Mouse (Mus musculus) megakaryocyte-erythroid progenitor cell, adult 5-6 weeks (primary cell): ENCODE measurements around the gene Cd247. TPM values are rescaled to one million over a fixed set of nuclear protein-coding genes. Genes with fewer than 3 reads are reported as not detected.
A peak's percentile ranks its signal among the peaks of the same experiment; 100 is the strongest.

Source experiments
- ATAC-seq: replicated peaks from 2 replicates; pipeline ENCODE4 v1.8.0; 2016; ENCODE audit warnings: mild to moderate bottlenecking, inconsistent platforms; ENCODE audit not compliant: severe bottlenecking, poor library complexity, low FRiP score, low TSS enrichment
- total RNA-seq, 2 experiments: library from RNA; stranded (forward) in 1 of 2; stranded (reverse) in 1 of 2; fragments of 200-1000, 215-1000 nt in 1 of 2; fragments of >200 nt in 1 of 2; fragmentation: Nextera tagmentation in 1 of 2; gene quantifications; 2 replicates each; pipeline ENCODE4 v1.2.3; 2014 to 2017

Cd247 gene
- total RNA-seq, 2 experiments from 2014 or later, result 6.2 to 7.5 TPM

GRCm38 (mm10) chr1:165845366-165845765, 56.9 kb downstream of the Cd247 start:
- peak; percentile 41 for ATAC-seq

GRCm38 (mm10) chr1:165848417-165848816, 59.9 kb downstream of the Cd247 start:
- no peak for ATAC-seq

GRCm38 (mm10) chr1:165848881-165849280, 60.4 kb downstream of the Cd247 start:
- no peak for ATAC-seq

GRCm38 (mm10) chr1:165849458-165850445, 61.3 kb downstream of the Cd247 start:
- no peak for ATAC-seq

GRCm38 (mm10) chr1:165852131-165852530, 63.6 kb downstream of the Cd247 start:
- ATAC-seq, result no peak

GRCm38 (mm10) chr1:165853131-165853721, 64.7 kb downstream of the Cd247 start:
- ATAC-seq, result no peak

- ATAC-seq, result peak; percentile 66
Observed at GRCm38 (mm10) chr1:165853729-165854420, 65.4 kb downstream of the Cd247 start.

- ATAC-seq, result no peak
Observed at GRCm38 (mm10) chr1:165855759-165856545, 67.5 kb downstream of the Cd247 start.

- no peak for ATAC-seq
Observed at GRCm38 (mm10) chr1:165857279-165857678, 68.8 kb downstream of the Cd247 start.

GRCm38 (mm10) chr1:165858356-165858755, 69.9 kb downstream of the Cd247 start:
- peak; percentile 56 for ATAC-seq

- no peak for ATAC-seq
Observed at GRCm38 (mm10) chr1:165860373-165861234, 72.1 kb downstream of the Cd247 start.

GRCm38 (mm10) chr1:165861235-165861609, 72.7 kb downstream of the Cd247 start:
- ATAC-seq, result no peak

- ATAC-seq, result no peak
Observed at GRCm38 (mm10) chr1:165862059-165862458, 73.6 kb downstream of the Cd247 start.

- peak; percentile 53; the same call in 1 of the 2 replicates for ATAC-seq
Observed at GRCm38 (mm10) chr1:165864864-165865795, 76.6 kb downstream of the Cd247 start.

- no peak for ATAC-seq
Observed at GRCm38 (mm10) chr1:165866630-165867280, 78.3 kb downstream of the Cd247 start.

- peak; percentile 81 for ATAC-seq
Observed at GRCm38 (mm10) chr1:165868659-165869058, 80.2 kb downstream of the Cd247 start.

GRCm38 (mm10) chr1:165874645-165875044, 86.2 kb downstream of the Cd247 start:
- ATAC-seq, result no peak
